Mouse (Mus musculus): ENCODE measurements around the gene Slco4a1.

Slco4a1 gene

GRCm38 (mm10) chr2:180508455-180509115 is 52.5 kb downstream of the Slco4a1 start:
- DNase-seq (ENCODE audit: low spot score): no peak

- no peak for DNase-seq (ENCODE audit: low spot score)
Observed at GRCm38 (mm10) chr2:180510867-180511266, 54.8 kb downstream of the Slco4a1 start.

- no peak for DNase-seq (ENCODE audit: low spot score)
Observed at GRCm38 (mm10) chr2:180511875-180512661, 56.0 kb downstream of the Slco4a1 start.

- DNase-seq (ENCODE audit: low spot score): no peak
Observed at GRCm38 (mm10) chr2:180513019-180513418, 57.0 kb downstream of the Slco4a1 start.

GRCm38 (mm10) chr2:180513835-180514234 is 57.8 kb downstream of the Slco4a1 start:
- DNase-seq (ENCODE audit: low spot score): no peak

GRCm38 (mm10) chr2:180521437-180522221 is 65.6 kb downstream of the Slco4a1 start:
- DNase-seq (ENCODE audit: low spot score): no peak

GRCm38 (mm10) chr2:180522825-180523224 is 66.8 kb downstream of the Slco4a1 start:
- no peak for DNase-seq (ENCODE audit: low spot score)
